Mouse (Mus musculus) layer of hippocampus, adult 8-10 months (tissue): ENCODE measurements around the gene Sult1d1. TPM values are rescaled to one million over a fixed set of nuclear protein-coding genes. Genes with fewer than 3 reads are reported as not detected.
"Not testable (repeated sequence)": the region's sequence is repeated elsewhere in the genome, so short reads cannot be mapped to it uniquely, and the experiment has no call there.

Experiments
- DNase-seq, 2 experiments: peaks; one replicate each; pipeline ENCODE4 v3.0.0; 2022; ENCODE audit warnings: low spot score in 2 of 2
- total RNA-seq, 4 experiments: library from RNA; stranded (reverse); gene quantifications; 2 replicates each; pipeline ENCODE4 v1.2.4; 2022

Gene Sult1d1
- not detected for total RNA-seq

GRCm38 (mm10) chr5:87568845-87569244 is at the start of gene Sult1d1:
Gene Sult1d1 (minus strand): TSS chr5:87569027.
- no peak for DNase-seq

- DNase-seq = no peak
Observed at GRCm38 (mm10) chr5:87615128-87615390, 46.2 kb upstream of the Sult1d1 start.

- no peak for DNase-seq
Observed at GRCm38 (mm10) chr5:87614364-87615127, 45.7 kb upstream of the Sult1d1 start.

- DNase-seq = no peak
Observed at GRCm38 (mm10) chr5:87601018-87601417, 32.2 kb upstream of the Sult1d1 start.

DNA sequence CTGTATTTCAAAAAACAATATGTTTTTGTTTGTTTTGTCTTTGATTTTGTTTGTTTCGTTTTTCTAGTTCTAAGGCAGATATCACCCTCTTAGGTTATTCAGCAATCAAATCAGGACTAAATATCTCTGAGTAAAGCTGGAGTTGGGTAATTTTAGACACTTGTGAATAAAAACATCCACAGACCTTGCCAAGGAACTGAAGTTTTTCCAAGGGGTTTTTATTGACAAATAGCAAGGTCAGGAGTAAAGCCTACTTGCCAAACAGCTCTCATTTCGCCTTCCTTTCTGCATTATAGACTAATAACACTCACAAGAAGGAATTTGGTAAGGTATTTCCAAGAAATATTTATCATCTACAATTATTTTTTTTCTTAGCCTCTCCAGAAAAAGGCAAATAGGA is 29.1 kb upstream of the Sult1d1 start:
- DNase-seq = no peak

GRCm38 (mm10) chr5:87591494-87591893 is 22.7 kb upstream of the Sult1d1 start, which contains the start of gene Sult1e1:
Gene Sult1e1 (minus strand): TSS chr5:87591594.
- DNase-seq = no peak

- DNase-seq = no peak
Observed at GRCm38 (mm10) chr5:87589916-87590315, 21.1 kb upstream of the Sult1d1 start.

GRCm38 (mm10) chr5:87580389-87580788 is 11.6 kb upstream of the Sult1d1 start:
- no peak for DNase-seq

GRCm38 (mm10) chr5:87574174-87574573 is 5.3 kb upstream of the Sult1d1 start:
- DNase-seq = no peak

DNA sequence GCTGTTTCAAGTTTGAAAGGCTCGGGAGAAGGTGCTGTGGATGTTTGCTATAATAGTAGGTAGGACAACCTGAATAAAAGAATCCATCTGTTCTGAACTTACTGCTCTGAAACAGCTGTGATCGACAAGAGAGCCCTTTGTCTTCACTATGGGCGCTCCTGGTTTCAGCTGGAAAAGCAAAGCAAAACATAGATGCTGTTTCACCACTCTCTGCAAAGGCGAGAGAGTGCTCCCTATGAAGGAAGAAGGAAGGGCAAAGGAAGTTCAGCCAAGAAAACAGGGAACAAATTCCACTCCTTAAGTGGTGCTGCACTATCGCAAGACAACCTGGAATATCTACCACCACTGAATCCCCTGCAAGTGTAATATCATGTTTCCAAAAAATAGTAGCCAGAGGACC is 4.7 kb upstream of the Sult1d1 start:
- DNase-seq = no peak

- no peak for DNase-seq
Observed at GRCm38 (mm10) chr5:87572781-87573180, 4.0 kb upstream of the Sult1d1 start.

GRCm38 (mm10) chr5:87567306-87567705 is 1.5 kb downstream of the Sult1d1 start:
- no peak for DNase-seq

DNA sequence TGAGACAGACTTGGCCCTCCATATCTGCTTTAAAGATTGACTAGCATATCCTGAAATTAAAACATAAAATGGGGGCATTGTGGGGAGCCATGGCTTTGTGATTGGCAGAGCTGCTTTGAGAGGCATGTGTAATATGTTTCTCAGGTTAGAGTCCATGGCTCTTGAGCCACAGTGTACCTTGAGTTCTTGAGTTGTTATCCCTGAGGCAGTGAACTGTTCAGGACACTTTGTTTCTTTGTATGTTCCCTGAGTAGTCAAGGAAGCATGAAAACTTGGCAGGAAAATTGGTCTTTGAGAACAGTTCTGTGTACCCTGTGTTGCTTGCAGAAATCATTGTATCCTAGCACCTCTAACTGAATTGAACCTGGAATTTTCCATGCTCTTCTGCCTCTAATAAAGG is 5.9 kb downstream of the Sult1d1 start:
- DNase-seq = no peak

DNA sequence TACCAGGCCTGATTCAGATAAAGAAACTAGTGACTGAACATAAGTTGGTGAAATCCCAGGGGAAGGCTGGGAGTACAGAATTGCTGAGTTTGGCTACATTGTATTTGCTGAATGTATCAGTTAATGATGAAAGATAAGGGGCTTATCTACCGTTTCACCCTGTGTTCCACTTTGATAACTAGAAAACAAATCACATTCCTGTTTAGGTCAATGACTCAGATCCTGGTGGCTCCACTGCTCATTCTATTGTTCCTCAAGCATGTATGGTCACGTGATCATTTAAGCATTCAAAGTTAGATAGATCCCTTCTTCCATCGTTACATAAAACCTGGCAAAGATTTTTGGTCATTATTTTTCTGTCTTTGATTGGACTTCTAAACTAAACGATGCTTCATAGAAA is 6.3 kb downstream of the Sult1d1 start:
- DNase-seq = no peak

DNA sequence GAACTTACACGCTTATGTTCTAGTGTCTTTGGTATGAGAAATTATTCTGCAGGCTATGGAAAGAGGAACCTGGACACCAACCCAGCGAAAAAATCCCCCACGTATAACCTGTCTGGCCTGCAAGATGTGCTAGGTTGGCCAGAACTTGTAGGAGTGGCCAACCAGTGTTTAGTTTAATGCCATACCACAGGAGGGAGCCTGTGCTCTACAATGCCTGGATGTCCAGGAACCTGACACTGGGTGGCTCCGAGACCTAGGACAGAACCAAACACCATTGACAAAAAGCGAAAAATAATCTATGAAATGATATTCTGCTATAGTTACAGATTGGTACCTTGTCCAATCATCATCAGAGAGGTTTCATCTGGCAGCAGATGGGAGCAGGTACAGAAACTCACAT is 8.7 kb downstream of the Sult1d1 start:
- DNase-seq = no peak

DNA sequence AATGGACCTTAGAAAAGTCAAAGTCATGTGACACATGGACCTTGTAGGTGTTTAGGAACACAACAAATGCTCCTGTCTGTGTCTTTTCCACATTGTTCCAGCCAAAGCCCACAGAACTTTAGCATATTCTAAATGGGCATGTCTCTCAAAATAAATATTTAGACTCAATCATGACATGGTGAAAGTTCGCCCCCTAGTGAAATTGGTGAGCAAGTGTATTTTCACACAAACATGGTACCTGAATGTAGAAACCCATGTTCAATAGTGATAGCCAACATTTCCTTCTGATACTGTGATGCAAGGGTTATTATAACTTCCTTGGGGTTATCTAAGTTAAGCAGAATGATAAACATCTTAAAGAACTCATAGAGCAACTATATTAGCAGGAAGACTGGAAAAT is 17.9 kb downstream of the Sult1d1 start:
- DNase-seq = no peak

DNA sequence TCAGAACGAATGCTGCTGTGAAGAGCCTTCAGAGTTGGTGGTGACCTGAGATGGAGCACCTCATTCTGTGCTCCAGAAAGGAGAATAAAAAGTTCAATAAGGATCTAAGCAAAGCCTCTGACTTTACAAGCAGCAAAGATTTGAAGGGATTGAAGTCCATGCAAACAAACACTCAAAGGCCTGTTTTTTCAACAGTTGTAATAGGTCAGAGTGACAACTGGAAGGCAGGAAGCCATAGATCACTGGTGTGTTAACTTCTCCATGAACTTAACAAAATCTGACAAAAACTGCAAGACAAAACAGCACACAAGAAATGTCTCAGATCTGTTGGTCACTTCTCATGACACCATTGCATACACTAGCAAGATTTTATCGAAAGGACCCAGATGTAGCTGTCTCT is 30.7 kb downstream of the Sult1d1 start, which contains the start of gene Sult1b1:
TSS of gene Sult1b1 (minus strand) at position 85 of the 400 bp plus-strand sequence.
- DNase-seq = no peak

- no peak for DNase-seq
Observed at GRCm38 (mm10) chr5:87535994-87536644, 32.7 kb downstream of the Sult1d1 start.

DNA sequence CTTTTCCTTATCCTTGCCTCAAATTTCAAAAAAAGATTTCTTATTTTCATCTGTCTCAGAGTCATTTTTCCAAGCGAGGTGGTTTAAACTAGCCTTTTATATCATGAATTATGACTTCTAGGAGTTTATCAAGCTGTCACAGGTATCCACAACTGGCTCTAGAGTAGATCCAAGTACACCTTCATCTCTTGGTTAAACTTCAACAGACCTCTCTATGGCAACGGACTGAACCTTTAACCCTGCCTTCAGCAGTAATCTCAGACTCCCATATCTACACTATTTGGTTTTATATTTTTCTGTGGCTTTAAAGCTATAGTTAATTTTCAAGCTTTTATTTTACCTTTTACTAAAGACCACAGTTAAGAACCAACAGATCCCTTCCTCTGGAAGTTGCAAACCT is 36.5 kb downstream of the Sult1d1 start:
- DNase-seq = no peak

DNA sequence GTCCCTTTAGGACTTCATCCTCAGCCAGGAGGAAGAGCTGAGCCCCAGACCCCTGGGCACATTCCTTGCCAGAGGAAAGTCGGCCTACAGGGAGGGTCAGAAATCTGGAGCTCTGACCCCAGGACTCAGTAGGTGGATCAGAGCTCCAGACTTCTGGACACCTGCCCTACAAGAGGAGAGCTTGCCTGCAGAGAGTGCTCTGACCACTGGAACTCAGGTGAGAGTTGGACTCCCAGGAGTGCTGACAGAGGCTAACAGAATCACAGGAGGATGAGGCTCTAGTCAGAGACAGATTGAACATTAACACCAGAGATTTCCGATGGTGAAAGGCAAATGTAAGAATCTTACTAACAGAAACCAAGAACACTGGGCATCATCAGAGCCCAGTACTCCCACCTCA is 45.3 kb downstream of the Sult1d1 start:
- DNase-seq = not testable (repeated sequence)

DNA sequence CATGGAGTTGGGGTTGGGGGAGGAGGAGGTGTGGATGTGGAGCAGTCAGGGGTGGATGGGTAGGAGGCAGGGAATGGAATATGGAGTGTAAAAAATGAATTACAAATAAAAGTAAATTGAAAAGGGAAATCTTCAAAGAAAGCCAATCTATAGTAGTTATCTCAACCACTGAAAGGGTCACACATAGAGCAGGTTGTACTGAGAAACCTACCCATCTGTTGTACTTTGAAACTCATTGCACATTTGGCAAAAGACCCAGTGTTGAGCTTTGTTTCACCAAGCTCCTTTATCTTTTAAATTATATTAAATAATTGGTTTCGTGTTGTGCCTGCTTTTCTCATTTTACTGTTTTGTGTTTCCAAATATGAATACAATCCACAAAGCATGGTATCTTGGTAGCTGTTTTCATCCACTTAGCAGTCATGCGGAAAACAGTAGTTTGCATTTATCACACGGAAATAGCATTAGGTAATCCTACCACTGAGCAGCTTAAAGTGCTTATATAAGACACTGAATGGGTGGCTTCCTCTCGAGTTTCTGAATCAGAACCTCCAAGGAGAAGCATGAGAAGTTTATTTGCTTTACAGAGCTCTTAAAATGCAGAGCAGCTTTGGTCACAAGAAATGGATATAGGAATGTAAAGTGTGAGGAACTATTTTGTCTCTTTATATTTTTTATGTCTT is 62.9 kb downstream of the Sult1d1 start:
- no peak for DNase-seq
